Mouse (Mus musculus): ENCODE measurements around the gene Gpatch2l.

The Gpatch2l gene

DNA sequence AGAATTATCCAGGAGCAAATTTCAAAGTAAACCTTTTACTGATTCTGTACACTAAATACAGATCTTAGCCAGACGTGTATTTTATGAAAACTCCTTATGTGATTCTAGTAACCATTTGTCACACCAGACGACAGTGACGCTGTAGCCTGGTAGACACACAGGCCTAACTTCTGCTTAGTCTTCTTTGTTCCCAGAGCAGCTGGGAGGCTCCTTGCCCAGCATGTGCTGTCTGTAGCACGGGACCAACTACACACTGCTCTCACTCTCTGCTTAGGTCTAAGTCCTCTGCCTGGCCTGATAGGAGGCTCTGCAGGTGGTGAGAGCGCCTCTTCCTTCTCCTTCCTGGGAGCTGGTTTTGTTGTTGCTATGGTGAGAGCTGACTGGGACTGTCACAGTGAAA lies 35.2 kb downstream of the Gpatch2l start:
- CTCF ChIA-PET: no interaction called here

DNA sequence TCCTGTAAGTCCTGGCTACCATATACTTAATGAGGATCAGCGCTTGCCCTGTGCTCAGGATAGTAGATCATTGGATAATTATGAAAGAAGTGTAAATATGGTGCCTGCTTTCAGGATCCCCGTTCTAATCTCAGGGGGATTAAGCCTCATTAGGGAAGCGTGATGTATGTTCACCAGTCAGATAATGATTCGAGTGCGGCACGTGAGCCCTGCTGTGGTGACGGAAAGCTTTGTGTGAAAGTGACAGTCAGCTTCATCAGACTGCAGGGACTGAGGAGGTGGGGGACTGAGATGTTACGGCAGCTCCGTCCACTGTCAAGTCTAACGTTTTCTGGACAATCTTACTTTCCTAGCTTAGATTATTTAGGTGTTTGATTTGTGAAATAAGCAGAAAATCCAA lies 38.3 kb downstream of the Gpatch2l start:
- CTCF ChIA-PET: no interaction called here

- CTCF ChIA-PET: interaction anchor here (0.6 kb wide), 2 partner anchors 357 to 429 kb away, joined by 3 read pairs; no protein-coding TSS in a partner anchor
Observed at GRCm38 (mm10) chr12:86285704-86286103, 44.0 kb downstream of the Gpatch2l start.

DNA sequence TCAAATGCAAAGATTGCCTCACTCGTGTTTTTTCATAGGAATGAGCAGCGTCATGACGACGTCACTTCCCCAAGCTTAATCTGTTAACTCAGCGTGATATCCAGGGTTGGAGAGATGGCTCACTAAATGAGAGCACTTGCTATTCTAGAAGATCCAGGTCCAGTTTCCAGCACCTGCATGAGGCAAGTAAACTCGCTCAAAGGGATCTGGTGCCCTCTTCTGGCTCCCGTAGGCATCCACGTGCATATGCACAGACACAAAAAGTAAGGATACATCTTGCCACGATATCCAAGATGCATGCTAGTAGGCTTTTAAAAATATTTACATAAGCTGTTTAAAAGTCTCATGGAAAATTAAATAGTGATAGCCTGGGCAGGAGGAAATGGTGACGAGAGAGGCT lies 55.8 kb downstream of the Gpatch2l start:
- CTCF ChIA-PET: interaction anchor here (0.6 kb wide), 2 partner anchors 33 to 42 kb away, joined by 3 read pairs; no protein-coding TSS in a partner anchor

DNA sequence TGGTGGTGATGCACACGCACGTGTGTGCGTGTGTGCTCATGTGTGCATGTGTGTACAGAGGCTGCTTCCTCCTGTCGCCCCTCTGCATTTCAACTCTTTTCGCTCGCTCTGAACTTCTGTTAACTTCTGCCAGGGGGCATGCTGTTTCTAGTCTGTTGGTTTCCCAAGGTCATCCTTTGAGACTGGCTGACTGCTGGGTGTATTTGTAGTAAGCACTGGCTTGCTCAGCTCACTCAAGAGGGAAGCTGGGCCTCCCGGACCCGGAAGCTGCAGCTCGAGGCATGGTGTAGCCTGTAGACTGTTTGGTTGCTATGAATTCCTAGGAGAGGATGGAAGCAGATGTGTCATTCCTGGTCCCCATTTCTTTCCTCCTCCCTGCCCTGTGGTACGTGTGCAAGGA lies 61.3 kb downstream of the Gpatch2l start:
- CTCF ChIA-PET: no interaction called here

GRCm38 (mm10) chr12:86305045-86305444 lies 63.4 kb downstream of the Gpatch2l start:
- CTCF ChIA-PET: interaction anchor here (1.1 kb wide), 1 partner anchor 11 kb away, joined by 4 read pairs; no protein-coding TSS in a partner anchor

DNA sequence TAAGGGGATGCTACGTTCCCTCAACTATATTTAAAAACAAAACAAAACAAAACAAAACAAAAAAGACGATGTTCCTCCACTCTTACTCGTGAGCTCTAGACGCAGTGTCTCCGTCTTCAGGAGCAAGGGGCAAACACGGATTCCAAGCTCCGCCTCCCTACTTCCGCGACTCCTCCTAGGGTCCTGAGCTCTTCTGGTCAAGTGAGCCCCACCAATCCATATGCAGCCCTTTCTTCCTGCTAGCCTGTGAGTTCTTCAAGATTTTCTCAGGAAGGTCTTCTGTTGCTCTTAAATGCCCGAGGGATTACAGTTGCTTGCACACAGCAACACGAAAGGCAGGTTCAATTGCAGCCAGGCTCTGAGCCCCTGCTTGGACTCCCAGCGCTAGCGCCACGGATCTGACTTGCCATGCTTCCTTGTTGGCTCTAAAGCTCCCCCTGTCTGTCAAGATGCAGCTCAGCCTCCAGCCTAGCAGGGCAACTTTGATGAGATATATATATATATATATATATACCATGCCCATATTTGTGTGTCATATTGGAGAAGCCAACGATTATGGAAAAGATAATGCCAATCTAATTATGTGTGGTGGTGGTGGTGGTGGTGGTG lies 64.1 kb downstream of the Gpatch2l start:
- CTCF ChIA-PET: interaction anchor here (0.6 to 1.1 kb wide), 2 partner anchors 12 to 331 kb away, joined by 3 to 4 read pairs; no protein-coding TSS in a partner anchor

DNA sequence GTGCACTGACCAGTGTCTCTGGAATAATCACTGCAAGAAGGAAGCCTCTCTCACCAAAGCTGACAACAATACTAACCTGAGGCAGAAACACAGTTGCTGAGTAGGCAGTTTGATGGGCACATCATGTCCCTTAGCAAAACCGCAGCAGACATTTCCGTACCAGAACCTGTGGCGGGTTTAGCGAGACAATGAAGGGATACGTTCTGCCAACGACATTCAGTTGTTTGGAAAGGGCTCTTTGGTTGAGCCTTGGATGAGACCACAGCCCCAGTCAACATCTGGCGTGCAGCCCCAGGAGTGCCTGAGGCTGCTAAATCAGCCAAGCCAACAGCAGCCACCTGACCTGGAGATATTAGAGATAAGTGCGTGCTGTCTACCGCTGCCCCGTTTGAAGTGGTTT lies 67.8 kb downstream of the Gpatch2l start:
- CTCF ChIA-PET: no interaction called here

- CTCF ChIA-PET: no interaction called here
Observed at GRCm38 (mm10) chr12:86309902-86310301, 68.2 kb downstream of the Gpatch2l start.

GRCm38 (mm10) chr12:86320629-86321028 lies 79.0 kb downstream of the Gpatch2l start:
- CTCF ChIA-PET: no interaction called here

GRCm38 (mm10) chr12:86324297-86324696 lies 82.6 kb downstream of the Gpatch2l start:
- CTCF ChIA-PET: no interaction called here

DNA sequence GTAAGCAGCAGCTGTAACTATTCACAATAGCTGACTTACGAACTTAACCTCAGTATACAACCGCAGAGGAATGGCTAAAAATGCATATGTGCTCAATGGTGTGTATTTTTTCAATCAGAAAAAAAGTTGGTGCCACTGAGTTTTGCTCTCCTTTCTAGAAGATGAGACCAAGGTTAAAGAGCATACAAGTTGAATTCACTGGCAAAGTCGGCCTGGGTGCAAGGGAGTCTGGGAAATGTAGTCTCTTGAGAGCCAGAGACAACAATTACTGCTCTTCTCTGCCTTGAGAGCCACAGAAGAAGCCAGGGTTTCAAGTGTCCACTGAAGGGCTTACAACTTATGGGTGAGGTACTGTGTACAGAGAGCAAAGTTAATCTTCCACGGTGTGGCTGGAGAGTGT lies 88.2 kb downstream of the Gpatch2l start:
- CTCF ChIA-PET: interaction anchor here (0.9 kb wide), 1 partner anchor 32 kb away, joined by 3 read pairs; no protein-coding TSS in a partner anchor

DNA sequence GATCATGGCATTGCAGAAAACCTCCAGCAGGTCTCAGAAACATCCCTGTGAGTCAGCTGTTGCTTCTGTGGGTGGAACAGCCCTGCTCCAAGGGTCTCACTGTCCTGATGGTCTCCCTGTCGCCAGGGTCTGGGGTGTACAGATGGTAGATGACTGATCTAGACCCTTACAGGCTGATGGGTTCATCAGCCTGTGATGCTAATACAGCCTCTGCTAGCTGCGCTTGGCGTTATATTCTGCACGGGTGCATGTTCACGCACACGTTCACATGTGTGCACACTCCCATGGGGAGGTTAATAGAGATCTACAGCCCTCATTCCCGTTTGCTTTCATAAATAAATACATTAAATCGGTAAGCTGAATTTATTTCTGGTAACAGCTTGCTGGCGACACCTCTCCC lies 89.0 kb downstream of the Gpatch2l start:
- CTCF ChIA-PET: interaction anchor here (0.6 to 0.9 kb wide), 2 partner anchors 33 to 275 kb away, joined by 3 to 5 read pairs; no protein-coding TSS in a partner anchor

DNA sequence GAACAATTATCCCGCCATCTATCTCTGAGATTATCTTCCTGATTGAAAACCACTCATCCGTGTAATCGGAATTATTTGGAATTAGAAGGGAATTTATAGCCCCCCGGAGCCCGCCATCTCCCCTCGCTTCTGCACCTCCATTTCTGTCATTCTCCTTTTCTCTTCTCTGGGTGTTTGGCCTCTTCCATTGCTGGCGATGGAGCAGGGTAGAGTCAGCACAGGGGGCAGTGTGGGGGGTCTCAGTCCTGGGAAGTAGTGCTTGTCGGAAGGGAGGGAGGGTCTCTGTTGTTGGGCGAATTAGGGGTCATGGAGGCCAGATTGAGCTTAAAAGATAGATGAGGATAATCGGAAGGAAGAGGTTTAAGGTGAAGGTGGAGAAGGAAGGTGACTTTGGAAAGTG lies 89.6 kb downstream of the Gpatch2l start:
- CTCF ChIA-PET: interaction anchor here (0.6 kb wide), 1 partner anchor 276 kb away, joined by 5 read pairs; no protein-coding TSS in a partner anchor

- CTCF ChIA-PET: no interaction called here
Observed at GRCm38 (mm10) chr12:86336209-86336608, 94.6 kb downstream of the Gpatch2l start.

DNA sequence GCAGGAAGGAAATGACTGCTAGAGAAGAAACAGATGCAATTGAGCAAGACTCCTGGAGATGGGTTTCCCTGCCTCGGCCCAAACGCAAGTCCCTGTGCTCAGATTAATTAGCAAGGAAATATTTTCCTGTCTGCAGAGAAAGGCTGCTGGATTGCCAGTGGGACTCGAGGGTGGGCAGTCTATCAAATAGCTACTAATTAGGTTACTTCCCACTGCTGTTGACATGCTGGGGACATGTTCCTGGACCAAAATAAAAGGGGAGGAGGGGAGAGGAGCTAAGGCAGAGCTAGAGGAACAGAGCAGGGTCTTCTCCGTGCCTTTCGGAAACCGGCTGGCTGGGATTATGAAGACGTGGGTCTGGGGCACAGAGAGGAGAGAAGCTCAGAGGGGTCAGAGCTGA lies 95.2 kb downstream of the Gpatch2l start:
- CTCF ChIA-PET: no interaction called here

Measured in spleen, embryonic (tissue).